Mouse (Mus musculus) testis, postnatal 14 days (tissue): ENCODE measurements around the gene Tgoln1.

Source experiments
- DNase-seq: peaks from one replicate; pipeline ENCODE4 v3.0.0; 2021; ENCODE audit warnings: low spot score

The Tgoln1 gene

DNA sequence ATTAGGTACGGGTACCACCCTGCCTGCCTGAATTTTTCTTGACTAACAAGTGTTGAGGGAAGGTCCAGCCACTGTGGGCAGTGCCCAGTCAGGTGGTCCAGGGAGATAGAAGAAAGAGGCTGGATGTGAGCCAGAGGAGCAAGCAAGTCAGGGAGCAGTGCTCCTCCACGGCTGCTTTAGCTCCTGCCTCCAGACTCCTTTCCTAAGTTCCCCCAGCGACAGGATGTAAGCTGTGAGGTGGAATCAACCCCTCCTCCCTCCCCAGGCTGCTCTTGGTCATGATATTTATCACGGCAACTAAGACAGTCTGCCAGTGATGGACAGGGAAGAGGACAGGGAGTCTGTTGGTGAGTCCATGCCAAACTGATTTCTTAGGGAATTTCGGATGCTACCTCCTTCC is 22.9 kb downstream of the Tgoln1 start:
- no peak for DNase-seq

DNA sequence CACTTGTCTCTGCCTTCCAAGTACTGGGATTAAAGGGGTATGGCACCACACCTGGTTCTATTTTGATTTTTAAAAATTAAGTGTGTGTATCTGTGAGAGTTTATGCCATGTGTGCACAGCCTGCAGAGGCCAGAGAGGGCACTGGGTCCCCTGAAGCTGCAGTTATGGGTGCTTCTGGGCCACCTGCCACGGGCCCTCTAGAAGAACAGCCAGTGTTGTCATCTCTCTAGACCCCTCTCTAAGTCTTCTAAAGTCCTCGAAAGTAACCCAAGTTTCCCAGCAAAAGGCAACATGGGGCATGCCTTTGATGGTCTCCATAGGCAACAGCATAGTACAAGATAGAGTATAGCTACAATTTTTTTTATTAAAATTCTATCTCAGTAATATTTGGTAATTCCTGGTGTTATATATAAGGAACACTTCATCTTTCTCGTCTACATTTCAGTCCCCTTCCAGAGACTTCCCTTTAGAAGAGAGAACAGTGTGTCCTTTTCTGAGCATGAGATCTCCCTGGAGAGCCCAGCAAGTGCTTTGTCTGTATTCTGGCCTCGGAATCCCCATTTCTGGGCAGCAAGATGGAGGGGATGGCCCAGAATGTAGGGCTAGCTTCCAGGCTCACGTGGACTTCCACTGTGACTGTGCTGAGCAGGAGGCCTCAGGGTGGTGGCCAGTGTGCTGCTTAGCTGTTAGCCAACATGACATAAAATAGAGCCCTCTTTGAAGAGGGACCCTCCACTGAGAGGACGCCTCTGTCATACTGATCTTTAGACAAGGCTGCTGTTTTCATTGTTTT is 23.6 kb downstream of the Tgoln1 start:
- DNase-seq: peak; percentile 53

DNA sequence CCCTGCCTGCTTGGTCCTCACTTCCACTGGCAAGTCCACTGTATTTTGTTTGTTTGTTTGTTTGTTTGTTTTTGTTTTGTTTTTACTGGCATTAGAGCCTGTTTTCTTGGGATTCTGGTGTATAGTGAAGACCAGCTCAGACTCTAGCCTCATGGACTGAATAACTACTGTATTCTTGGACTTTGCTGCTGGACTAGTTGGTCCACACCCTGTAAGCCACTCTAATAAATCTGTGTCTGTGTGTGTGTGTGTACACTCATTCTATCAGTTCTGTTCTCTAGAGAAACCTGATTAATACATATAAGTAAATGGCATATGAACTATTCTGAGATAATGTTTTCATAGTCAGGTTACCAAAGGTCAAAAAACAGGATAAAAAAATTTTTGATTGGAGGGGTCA is 26.7 kb downstream of the Tgoln1 start:
- no peak for DNase-seq

DNA sequence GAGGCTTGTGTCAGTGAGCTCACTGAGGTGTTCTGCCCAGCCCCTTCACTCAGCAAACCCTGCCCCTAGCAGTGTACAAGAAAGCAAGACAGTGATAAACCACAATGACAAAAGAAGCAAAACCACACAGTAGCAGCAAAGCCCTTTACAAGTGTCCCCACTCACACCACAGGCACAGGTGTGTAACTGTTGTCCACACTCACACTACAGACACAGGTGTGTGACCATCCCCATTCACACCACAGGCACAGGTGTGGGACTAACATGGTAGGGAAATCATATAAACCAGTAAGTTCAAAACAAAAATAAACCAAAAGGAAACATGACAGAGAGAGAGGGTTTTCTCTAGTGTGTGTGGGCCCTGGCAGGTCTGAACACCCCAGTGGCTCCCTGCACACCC is 28.5 kb downstream of the Tgoln1 start:
- DNase-seq: no peak

DNA sequence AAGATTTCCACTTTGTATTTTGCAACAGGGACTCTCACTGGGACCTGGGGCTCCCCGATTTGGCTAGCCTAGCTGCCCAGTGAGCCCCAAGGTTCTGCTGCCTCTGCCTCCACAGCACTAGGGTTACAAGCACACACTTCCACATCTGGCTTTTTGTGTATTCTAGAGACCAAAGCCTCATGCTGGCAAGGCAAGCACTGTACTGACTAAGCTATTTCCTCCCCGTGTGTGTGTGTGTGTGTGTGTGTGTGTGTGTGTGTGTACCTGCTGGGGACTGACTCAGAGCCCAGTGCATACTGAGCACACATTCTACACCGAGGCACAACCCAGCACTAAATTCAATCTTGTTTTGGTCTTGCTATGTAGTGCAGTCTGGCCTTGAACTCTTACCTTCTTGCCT is 30.1 kb downstream of the Tgoln1 start:
- DNase-seq: no peak

DNA sequence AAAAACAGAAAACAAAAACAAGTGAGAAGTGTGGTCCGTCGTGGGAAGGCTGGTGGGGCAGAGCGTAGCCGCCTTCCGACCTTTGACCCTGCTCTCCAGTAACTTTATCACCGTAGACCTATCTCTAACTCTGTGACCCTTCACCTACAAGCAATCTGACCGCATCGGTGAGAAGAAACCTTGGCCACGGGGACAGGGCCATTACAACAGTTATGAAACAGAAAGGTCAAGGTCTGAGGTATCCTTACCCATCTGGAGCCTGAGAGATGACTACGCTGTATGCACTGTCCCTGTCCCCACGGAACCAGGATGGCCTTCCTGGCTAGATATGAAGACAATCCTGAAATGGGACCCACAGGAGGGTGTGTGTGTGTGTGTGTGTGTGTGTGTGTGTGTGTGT is 32.6 kb downstream of the Tgoln1 start:
- no peak for DNase-seq

DNA sequence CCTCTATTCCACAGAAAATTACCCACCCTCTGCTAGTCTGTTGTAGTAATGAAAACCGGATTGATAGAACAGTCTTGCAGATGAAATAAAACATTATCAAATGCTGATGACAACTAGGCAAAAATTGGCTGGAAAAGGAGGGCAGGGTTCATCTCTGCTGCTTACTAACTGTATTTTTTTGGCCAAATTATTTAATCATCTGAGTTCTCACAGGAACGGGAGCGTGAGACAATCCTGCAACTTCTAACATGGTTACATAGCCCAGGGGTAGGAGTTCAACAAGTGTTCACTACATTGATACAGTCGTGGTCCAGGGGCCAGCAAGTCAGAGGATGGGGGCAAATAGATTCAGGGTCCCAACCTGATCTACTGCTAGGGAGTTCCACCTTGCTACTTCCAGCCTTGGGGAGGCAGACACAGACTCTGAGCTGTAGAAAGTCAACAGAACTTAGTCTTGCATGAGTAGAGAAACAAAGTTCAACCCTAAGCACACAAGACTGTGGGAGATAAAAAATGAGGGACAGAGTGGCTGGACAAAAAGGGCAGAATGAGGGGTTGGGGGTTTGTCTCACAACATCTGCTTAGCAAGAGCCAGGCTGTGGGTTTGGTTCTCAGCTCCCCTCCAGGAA is 33.5 kb downstream of the Tgoln1 start:
- DNase-seq: no peak

DNA sequence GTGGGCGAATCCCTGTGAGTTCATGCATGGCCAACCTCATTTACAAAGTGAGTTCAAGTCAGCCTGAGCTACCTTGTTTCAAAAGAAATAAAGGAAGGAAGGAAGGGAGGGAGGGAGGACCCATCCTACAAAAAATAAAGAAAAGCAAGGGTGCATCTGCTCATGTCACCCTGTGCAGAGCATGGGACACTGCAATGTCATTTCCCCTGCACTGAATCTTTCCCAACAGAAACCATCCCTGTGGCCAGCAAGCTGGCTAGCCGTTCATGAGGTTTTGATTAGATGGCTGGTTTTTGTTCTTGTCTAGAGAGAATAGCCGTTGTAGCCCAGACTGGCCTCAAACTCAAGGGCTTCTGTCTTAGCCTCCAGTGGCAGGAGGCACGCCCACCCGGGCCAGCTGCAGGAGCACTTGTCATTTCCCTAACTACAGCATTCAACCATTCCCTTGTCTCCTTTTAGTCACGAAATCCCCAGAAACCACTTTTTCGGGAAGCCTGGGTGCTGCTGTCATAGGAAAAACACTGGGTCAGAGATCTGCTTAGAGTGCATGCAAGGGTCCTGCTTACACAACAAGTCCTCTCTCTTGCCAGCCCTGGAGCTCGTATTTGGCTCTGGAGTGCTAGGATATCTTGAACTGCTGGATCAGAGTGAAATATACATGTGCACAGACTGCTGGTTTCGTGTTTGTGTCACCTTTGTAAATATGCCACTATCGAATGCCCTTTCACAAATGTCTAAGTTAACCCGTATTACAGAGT is 35.0 kb downstream of the Tgoln1 start:
- DNase-seq: no peak

DNA sequence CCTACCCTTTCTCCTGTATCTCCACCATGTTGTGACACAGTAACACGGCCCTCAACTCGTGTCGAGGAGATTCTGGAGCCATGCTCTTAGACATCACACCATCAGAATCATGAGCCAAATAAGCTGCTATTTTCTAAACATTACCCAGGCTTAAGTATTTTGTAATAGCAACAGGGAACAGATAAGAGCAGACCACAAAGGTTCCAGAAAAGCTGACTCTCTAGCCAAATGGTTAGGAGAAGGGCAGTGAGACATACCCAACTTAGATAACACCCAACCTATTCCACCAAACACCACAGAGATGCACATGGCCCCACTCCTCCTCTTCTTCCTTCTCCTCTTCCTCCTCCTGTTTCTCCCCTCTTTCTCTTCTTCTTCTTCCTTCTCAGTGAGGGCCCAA is 40.8 kb downstream of the Tgoln1 start:
- DNase-seq: no peak

DNA sequence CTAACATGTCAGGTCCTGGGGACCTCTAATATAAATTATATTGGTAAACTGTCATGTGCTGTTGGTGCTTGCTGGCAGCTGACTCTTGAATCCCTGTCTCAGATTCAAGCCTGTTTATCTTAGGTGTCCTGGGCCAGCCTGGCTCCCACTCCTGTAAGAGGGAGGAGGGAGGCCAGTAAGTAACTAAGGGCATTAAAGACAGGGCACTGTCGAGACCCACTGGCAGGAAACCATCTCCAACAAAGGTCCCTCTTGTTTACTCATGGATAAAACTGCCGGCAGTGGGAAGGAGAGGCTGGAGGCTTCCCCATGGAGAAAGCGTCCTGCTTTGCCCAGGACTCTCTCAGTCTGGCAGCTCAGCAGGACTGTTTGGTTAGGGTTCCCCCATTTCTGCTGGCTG is 45.0 kb downstream of the Tgoln1 start:
- no peak for DNase-seq

DNA sequence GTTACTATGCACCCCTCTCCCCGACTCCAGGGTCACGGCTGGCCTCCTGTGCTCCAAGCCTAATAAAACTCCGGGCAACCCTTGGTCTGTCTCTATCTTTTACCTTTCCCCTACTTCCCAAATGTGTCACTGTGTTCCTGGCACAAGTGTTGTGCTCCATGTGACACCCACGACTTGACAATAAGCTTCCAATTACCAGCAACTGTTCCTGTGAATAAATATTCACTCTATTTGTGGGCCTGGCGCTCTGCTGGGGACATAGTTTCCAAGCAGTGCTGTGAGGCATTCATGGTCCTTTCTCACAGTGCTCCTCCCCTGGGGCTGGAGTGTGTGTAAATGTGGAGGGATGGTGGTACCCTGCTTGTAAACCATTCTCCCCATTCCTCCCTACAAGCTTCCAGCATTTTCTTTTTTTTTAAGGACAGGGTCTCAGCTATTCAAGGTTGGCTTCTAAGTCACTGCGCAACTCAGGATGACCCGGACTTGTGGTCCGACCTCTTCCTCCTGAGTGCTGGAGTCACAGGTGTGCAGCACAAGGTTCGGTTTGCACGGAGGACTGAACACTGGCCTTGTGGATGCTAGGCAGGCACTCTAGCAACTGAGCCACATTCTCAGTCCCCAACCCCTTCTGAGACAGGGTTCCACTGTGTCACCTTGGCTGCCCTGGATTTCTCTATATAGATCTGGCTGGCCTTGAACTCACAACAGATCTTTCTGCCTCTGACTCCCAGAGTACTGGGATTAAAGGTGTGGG is 46.0 kb downstream of the Tgoln1 start:
- no peak for DNase-seq

DNA sequence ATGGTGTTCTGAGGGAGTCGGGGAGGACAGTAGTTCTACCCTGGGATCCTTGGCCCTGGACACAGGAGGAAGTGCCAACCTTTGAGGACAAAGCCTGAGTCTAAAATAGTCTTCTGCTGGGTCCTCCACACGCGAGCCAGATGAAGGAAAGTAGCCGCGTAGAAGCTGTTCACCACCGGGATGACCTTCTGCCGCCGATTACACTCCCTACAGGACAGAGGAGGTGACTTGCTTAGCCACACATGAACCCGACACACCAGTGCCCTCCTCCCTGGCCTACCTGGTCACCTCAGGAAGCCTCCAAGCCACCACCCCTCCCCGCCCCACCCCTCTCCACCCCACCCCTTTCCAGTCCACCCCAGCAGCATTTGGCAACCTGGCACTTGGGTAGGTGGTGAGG is 48.1 kb downstream of the Tgoln1 start:
- no peak for DNase-seq

DNA sequence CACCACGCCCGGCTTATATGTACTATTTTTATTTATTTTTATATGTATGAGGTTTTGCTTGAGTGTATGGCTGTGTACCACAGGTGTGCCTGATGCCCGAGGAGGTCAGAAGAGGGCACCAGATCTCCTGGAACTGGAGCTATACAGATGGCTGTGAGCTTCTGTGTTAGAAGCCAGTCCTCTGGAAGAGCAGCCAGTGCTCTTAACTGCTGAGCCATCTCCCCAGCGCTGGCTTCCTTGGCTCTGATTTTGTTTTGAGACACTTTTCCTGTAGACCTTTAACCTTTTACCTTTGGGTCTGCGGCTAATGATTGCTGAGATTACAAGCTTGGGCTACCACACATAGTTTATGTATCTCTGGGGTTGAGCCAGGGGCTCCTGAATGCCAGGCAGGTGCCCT is 49.3 kb downstream of the Tgoln1 start:
- no peak for DNase-seq

DNA sequence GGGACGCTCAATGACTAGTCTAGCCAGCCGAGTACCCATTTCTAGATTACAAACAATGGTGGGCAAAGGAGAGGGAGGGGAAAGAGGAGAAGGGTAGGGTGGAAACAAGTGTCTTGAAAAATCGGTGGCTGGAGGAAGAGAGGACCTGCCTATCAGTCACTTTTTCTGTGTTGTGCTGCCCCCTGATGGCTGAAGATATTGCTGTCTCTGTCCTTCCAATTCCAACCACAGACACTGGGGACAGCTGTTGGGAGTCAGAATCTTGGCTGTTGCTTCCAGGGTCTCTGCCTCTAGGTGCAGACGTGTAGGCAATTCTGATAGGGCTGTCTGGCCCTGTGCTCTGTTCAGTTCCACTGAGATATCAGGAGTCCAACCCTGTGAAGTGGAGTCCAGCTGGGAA is 50.8 kb downstream of the Tgoln1 start:
- DNase-seq: peak; percentile 57

DNA sequence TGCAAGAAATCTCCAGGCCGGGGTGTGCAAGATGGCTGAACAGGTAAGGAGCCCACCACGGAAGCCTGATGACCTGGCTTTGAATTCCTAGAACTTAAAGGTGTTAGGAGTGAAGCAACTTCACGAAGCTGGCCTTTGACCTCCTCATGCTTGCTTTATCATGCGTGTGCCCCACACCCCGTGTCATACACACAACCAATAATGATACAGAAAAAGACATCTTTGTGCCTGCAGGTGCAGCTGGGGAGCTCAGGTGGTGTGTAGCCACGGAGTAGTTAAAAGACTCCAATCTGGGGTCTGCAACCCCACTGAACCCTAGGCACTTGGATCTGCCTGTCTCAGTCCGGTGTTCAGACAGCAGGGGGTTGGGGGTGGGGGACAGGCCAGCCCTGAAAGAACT is 51.3 kb downstream of the Tgoln1 start:
- DNase-seq: no peak

DNA sequence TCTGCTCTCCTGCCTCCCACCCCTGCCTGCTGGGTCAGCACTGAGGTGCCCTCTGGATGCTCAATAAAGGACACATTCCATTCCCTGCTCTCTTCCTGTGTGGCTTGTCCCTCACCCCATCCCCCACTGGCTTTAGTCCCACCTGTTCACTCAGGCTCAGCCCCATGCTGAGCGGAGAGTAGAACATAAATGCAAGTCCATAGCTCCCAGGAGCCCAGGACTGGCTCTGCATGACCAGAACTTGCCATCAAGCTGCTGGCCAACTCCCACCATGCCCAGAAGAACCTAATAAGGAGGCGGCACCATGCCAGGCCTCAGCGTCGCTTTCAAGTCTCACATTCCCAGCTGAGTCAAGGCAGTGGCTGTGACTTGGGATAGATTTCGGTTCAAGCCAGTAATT is 53.9 kb downstream of the Tgoln1 start:
- no peak for DNase-seq

DNA sequence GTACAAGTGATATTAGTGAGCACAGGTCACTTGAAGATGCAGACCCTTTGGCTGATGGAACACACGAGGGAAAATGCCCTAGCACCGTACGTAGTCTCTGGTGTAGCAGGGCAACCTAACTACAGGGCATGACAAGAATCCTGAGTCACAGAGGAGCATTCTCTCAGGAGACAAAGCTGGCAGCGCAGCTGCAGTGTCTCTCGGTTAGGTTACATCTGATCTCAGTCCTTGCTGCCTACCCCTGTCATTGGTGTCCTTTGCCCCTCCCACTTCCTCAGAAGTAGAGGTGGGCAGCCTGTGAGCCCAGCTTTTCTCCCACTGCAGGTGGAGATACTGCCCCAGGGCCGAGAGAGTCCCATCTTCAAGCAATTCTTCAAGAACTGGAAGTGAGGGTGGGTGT is 54.3 kb downstream of the Tgoln1 start:
- DNase-seq: no peak

DNA sequence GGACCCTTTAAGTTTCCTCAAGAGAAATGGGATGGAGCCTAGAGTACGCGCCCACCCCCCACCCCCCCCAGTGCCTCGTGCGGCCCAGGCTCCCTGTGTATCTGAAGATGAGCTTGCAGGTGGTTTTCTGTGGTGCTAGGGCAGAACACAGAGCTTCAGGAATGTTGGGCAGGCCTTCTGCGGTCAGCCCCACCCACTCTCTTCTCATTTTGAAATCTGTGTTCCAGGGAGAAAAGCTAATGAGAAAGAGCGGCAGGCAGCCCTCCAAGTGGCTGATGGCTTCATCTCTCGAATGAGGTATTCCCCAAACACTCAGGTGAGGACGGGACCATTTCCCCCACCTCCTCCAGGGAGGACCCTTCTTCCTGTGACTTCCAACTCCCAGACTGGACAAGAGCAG is 56.0 kb downstream of the Tgoln1 start:
- DNase-seq: no peak
